Mouse (Mus musculus): ENCODE data around the gene Pold1. TPM values are rescaled to one million over a fixed set of nuclear protein-coding genes. Genes with fewer than 3 reads are reported as not detected.

Gene Pold1
- total RNA-seq, 1 experiment from 2014 or later = 61.8 TPM

DNA sequence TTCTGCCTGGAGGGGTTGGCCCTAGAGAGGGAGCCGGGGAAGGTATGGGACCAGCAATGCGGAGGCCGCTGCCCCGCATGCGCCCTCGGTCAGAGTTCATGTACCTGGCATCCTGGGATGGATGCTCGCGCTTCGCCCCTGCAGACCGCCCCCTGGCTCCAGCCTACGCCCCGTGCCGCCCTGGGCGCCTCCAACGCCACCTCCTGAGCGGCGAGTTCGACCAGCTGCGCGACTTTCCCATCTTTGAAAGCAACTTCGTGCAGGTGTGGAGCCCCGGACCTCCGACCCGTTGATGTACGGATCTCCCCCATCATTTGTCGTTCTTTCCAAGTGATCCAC lies 51.9 kb downstream of the Pold1 start:
- ATAC-seq (ENCODE audit: extremely low read depth, insufficient number of reproducible peaks, low FRiP score, poor library complexity, severe bottlenecking) = no peak

DNA sequence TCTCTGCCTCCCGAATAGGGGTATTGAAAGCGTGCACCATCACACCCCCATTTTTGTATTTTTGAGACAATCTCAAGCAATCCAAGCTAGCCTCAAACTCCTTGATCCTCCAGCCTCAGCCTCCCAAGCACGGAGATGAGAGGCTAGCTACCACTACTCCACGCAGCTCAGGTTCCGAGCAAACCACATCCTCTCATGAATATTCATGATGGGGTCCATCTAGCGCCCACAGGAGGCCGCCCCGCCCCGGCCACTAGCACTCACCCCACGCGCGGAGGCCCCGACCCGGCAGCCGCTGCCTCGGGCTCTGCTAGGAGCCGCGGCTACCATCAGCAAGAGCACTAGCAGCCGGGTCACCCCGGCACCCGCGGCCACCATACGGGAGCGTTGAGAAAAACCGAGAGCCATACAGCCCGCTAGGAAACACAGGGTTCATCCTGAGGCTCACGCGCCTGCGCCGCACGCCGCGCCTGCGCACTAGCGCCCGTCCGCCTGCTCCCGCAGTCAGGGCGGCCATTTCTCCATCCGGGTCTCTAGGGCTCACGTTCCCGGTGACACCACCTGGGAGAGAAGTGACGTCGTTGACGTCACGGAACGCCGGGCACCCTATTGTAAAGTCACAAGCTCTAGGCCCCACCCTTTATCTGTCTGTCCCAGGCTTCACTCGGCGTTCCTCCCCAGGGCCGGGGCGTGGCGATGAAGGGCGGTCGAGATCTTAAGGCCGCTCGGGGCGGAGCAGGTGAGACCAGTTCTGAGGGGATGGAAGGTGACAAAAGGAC lies 52.5 kb downstream of the Pold1 start, which contains the start of the genes Emc10 and Fam71e1:
TSS of gene Emc10 (minus strand) at position 538 of the 779 bp plus-strand sequence.
TSS of gene Fam71e1 (plus strand) at position 590 of the 779 bp plus-strand sequence.
- ATAC-seq (ENCODE audit: extremely low read depth, insufficient number of reproducible peaks, low FRiP score, poor library complexity, severe bottlenecking) = peak; percentile 92

DNA sequence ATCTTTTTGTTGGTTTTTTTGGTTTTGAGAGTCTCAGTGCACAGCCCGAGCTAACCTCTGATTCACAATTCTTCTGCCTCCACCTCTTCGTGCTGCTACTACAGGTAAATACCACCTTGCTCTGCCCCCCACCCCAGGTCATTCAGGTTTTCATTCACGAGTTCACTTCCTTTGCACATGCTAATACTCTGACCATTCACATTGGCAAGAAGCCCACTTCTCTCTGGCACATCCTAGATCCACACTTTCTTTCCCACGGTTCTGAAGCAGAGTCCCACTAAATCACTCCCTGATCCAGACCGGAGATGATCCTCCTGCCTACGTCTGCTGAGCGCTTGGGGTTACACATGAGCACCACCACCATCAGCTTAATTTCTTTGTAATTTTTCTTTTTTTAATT lies 53.6 kb downstream of the Pold1 start:
- no peak for ATAC-seq (ENCODE audit: extremely low read depth, insufficient number of reproducible peaks, low FRiP score, poor library complexity, severe bottlenecking)

DNA sequence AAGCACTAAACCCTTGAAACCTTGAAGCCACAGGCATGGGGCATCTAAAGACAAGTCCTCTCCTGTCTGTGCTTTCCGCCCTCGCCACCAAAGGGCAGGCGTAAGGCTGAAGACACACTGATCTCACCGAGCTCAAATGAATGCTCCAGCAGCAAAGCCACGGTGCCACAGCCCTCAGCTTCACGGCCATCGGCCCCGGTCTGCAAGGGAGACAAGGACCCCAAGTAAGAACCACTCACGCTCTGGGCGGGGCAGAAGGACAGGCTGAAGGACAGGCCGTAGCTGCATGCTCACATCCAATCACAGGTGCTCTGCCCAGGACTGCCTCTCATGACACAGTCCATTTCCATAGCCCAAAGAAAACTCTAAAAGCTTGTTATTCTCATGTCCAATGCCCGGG lies 54.0 kb downstream of the Pold1 start:
- ATAC-seq (ENCODE audit: extremely low read depth, insufficient number of reproducible peaks, low FRiP score, poor library complexity, severe bottlenecking) = no peak

DNA sequence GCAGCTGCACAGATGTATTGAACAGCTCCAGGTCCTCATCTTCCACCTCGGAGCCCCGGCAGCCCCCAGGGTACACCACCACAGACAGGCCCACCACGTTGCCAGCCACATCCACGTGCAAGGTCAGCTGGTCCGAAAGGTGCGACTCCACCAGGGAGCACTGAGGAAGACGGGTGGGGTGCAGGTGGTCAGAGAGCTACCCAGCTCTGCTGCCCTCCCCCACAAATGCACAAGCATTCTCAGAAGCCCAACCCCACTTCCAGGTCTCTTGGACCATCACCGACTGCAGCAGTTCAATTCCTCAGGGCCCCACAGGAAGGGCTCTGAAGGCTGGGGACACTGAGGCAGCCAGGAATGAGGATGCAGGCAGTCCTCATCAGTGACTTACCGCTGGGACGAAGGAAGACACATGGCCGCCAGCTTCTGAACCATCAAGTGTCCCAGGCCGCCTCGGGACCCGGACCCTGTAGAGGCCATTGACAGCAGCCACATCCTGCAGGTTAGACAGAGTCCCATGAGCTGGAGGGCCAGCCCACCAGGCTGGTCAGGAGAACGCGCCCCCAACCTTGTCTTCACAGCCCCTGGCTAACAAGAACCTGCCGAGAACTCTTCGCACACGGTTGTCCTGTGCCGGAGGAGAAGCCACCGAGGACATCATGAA lies 56.4 kb downstream of the Pold1 start:
- no peak for ATAC-seq (ENCODE audit: extremely low read depth, insufficient number of reproducible peaks, low FRiP score, poor library complexity, severe bottlenecking)

DNA sequence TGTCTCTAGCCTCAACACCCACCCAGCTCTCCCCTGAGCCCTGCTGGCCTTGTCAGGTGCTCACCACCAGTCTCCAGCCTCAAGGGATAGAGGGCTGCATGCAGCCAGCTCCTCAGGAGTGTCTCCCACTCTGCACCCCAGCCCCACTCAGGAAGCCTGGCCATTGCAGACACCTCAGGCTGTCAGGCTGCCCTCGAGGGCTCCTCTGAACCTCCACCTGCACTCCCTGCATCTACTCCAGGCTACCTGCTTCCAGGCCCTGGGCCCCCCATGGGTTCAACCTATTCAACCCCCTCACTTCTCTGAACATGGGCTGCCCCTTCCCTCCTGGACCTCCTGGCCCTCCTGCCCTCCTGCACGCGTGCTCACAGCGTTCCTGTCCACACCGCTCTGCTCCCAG lies 57.3 kb downstream of the Pold1 start:
- ATAC-seq (ENCODE audit: extremely low read depth, insufficient number of reproducible peaks, low FRiP score, poor library complexity, severe bottlenecking) = no peak

DNA sequence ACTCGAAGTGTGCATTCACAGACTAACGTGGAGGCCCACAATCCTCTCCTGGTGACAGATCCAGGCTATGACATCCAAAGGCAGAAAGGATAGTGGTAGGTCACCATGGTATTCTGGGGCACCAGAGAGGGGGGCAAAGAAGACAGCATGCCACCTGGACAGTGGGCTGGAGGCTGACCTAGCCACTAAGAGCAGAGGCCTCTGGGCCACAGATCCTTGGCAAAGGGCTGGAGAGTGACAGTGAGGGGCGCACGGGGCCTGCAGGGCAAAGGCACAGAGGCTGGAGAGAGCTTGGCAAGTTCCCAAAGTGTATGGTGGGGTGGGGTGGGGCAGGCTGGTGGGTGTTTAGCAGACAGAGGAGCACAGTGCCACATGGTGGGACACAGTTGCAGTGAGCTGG lies 58.4 kb downstream of the Pold1 start:
- ATAC-seq (ENCODE audit: extremely low read depth, insufficient number of reproducible peaks, low FRiP score, poor library complexity, severe bottlenecking) = no peak

DNA sequence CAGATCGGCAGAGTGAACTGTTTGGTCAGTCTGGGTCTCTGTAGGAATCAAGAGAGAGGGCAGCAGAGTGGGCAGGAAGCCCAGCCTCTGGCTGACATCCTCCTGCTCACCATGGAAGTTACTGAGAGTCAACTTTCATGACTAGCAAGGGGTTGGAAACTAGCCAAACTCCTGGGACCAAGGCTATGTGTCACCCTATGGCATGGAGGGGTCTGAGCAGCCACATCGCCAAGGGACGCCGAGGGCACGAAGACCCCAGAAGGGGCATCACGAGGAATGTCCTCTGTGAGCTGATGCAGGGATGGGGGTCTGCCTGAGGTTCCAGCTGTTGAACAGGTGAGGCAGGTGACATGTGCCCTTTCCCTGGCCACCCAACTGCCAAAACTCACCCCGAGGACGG lies 60.1 kb downstream of the Pold1 start:
- no peak for ATAC-seq (ENCODE audit: extremely low read depth, insufficient number of reproducible peaks, low FRiP score, poor library complexity, severe bottlenecking)

DNA sequence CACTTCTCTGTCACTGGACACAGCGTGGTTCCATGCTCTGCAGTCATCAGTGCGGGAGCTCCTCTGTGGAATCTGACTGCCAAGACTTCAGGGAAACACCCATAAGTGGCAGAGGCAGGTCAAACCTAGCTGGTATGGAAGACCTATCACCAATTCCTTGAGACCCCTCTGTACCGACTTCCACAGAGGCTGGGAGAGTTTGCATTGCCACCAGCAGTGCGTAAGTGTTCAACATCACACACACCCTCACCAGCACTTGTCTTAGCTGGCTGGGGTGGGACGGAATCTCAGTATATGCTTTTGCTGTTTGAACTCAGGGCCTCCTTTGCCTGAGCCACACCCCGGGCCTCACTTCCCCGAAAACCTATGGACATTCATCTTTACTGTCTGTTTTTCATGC lies 60.7 kb downstream of the Pold1 start:
- no peak for ATAC-seq (ENCODE audit: extremely low read depth, insufficient number of reproducible peaks, low FRiP score, poor library complexity, severe bottlenecking)

DNA sequence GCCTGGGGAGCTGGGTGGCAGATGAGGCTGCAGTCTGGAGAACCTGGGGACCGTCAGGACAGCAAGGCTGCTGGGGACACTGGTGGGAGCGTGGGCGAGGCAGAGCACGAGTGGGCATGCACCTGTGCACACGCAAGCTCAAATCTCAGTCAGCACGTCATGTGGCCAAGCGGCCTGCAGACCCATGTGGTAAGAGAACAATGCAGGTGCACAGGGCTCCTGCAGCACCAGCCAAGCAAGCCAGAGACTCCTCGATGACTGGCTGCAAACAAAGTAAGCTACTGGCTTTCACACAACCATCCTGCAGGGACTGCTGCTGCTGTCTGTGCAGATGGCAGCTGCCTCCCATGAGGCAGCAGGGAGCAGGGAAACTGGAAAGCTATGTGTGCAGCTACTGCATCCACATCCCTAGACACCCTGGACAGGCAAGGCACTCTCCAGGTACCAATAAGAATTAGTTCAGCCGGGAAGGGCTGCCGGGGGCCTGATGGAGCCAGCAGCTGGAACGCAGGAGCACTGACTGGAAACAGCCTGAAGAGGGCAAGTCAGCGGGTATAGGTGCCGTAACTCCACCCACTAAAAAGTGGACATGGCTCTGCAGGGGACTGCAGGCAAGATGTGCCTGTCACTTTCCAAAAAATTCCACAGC lies 61.6 kb downstream of the Pold1 start:
- ATAC-seq (ENCODE audit: extremely low read depth, insufficient number of reproducible peaks, low FRiP score, poor library complexity, severe bottlenecking) = no peak

DNA sequence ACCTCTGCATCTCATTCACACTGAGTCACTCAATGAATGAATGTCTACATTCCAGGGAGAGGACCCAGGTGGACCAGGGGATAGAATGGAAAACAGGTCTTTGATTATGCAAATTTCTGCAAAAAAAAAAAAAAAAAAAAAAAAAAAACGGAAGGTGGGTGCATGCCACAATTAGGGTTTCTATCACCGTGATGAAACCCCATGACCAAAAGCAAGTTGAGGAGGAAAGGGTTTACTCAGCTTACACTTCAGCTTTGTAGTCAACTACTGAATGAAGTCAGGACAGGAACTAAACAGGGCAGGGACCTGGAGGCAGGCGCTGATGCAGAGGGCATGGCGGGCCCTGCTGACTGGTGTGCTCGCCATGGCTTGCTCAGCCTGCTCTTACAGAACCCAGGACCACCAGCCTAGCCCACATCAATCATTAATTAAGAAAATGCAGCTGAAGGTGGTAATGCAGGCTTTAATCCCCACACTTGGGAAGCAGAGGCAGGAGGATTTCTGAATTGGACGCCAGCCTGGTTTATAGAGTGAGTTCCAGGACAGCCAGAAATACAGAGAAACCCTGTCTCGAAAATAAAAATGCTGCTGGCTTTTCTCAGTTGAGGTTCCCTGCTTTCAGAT lies 63.0 kb downstream of the Pold1 start:
- no peak for ATAC-seq (ENCODE audit: extremely low read depth, insufficient number of reproducible peaks, low FRiP score, poor library complexity, severe bottlenecking)

DNA sequence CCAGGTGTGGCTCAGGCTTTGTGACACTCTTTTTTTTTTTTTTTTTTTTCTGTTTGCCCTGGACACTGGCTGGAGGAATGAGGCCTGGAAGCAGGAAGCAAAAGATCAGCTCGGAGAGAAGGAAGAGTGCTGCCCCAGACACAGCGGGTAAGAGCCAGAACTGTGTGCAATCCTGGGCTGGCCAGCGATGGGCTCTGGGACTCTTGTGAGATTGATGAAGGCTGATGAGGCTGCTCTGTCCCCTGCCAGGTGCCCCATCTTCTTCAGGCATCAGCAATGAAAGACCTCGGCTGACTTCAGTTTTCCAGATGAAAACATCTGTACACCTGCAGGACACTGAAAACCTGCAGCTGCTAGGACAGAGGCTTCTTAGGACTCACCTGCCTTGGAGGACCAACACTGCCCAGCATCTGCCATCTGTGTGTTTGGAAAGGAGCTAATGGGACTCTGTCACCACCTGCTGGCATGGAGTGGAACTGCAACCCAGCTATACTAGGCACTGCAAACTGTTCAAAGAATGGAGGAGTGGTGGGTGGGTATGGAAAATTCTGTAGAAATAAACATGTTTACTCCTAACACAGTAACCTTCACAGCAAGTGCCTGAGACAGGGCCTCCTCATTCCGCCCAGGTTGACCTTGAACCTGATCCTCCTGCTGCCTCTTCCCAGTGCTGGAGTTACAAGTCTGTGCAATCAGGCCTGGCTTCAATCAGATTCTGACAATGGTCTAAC lies 63.6 kb downstream of the Pold1 start:
- peak; percentile 79 for ATAC-seq (ENCODE audit: extremely low read depth, insufficient number of reproducible peaks, low FRiP score, poor library complexity, severe bottlenecking)

DNA sequence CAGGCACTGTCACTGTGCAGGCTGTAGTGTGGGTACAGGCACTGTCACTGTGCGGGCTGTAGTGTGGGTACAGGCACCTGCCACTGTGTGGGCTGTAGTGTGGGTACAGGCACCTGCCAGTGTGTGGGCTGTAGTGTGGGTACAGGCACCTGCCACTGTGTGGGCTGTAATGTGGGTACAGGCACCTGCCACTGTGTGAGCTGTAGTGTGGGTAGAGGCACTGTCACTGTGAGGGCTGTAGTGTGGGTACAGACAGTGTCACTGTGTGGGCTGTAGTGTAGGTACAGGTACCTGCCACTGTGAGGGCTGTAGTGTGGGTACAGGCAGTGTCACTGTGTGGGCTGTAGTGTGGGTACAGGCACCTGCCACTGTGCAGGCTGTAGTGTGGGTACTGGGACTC lies 64.5 kb downstream of the Pold1 start:
- no peak for ATAC-seq (ENCODE audit: extremely low read depth, insufficient number of reproducible peaks, low FRiP score, poor library complexity, severe bottlenecking)

DNA sequence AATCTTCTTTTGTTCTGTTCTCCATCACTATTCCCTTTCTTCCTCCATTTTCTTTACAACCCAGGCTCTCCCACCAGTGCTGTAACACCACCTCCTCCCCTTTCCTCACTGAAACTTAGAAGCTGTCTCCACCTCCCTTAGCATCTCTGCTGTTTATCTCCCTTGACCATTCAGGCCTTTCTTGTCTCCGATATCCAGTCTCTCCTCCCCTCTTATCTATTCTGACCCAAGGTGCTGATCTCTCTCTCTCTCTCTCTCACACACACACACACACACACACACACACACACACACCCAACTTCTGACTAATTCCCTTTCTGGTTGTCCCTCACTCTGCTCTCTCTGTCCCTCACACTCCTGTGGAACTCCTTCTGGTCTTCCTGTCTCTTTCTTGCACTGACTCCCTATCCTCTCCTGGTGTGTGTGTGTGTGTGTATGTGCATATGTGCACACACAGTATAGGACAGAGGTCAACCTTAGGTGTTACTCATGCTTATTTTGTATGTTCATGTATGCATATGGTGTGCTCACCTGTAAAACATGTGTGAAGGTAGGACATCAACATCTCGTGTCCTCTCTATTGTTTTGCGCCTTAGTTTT lies 65.7 kb downstream of the Pold1 start:
- no peak for ATAC-seq (ENCODE audit: extremely low read depth, insufficient number of reproducible peaks, low FRiP score, poor library complexity, severe bottlenecking)

Other genes starting within 250 kb of the Pold1 start
- gene Clec11a, start 241.9 kb downstream of the Pold1 start, total RNA-seq (2017) = 3.3 and 4.3 TPM in 2 replicates
- gene Shank1, start 238.6 kb downstream of the Pold1 start, total RNA-seq (2017) = 2.1 and 5.9 TPM in 2 replicates
- not detected in 2 replicates for gene Syt3, start 164.7 kb downstream of the Pold1 start, total RNA-seq (2017)
- not detected in 2 replicates for gene 1700008O03Rik, start 163.0 kb downstream of the Pold1 start, total RNA-seq (2017)
- gene Lrrc4b, start 119.8 kb downstream of the Pold1 start, total RNA-seq (2017) = not detected in 2 replicates
- gene Aspdh, start 83.5 kb downstream of the Pold1 start, total RNA-seq (2017) = not detected in 2 replicates
- 19.9 and 24.7 TPM in 2 replicates for gene Josd2, start 80.9 kb downstream of the Pold1 start, total RNA-seq (2017)
- gene Emc10, start 52.3 kb downstream of the Pold1 start, total RNA-seq (2017) = 29.0 and 37.8 TPM in 2 replicates
- 7.3 and 7.6 TPM in 2 replicates for gene Fam71e1, start 52.3 kb downstream of the Pold1 start, total RNA-seq (2017)
- gene Mybpc2, start 24.2 kb downstream of the Pold1 start, total RNA-seq (2017) = 3.7 and 7.9 TPM in 2 replicates
- 205 and 207 TPM in 2 replicates for gene Spib, start 16.8 kb downstream of the Pold1 start, total RNA-seq (2017)
- gene Nr1h2, start 5.1 kb upstream of the Pold1 start, total RNA-seq (2017) = 180 and 184 TPM in 2 replicates
- 115 and 117 TPM in 2 replicates for gene Napsa, start 23.5 kb upstream of the Pold1 start, total RNA-seq (2017)
- 0.81 and 1.4 TPM in 2 replicates for gene Kcnc3, start 41.8 kb upstream of the Pold1 start, total RNA-seq (2017)
- gene Myh14, start 122.0 kb upstream of the Pold1 start, total RNA-seq (2017) = not detected in 2 replicates
- gene Izumo2, start 159.9 kb upstream of the Pold1 start, total RNA-seq (2017) = not detected in 2 replicates
- gene Vrk3, start 199.6 kb upstream of the Pold1 start, total RNA-seq (2017) = 49.1 and 52.8 TPM in 2 replicates
- gene Zfp473, start 202.2 kb upstream of the Pold1 start, total RNA-seq (2017) = 0.98 and 1.5 TPM in 2 replicates

All from neutrophil, adult 5-6 weeks (primary cell).